Mouse (Mus musculus): ENCODE measurements around the gene Phf11c. TPM values are rescaled to one million over a fixed set of nuclear protein-coding genes. Genes with fewer than 3 reads are reported as not detected.
"Not testable (repeated sequence)": the region's sequence is repeated elsewhere in the genome, so short reads cannot be mapped to it uniquely, and the experiment has no call there.

Gene Phf11c
- polyA plus RNA-seq, 1 experiment from 2014 or later: 0.63 TPM

GRCm38 (mm10) chr14:59414979-59415378, 19.8 kb upstream of the Phf11c start:
- H3K4me3 ChIP-seq; ATAC-seq (ENCODE audit: insufficient number of reproducible peaks, insufficient read depth, low FRiP score, low TSS enrichment, low read depth); H3K27me3 ChIP-seq; H3K4me1 ChIP-seq; H3K9ac ChIP-seq; H3K27ac ChIP-seq; H3K9me3 ChIP-seq; H3K4me2 ChIP-seq: not testable (repeated sequence)
- WGBS: 95% methylated on average over 2 of the region's 2 CpGs
- H3K36me3 ChIP-seq: peaks cover 20% of the 10 kb centered on the region

- H3K4me1 ChIP-seq: no peaks in the 10 kb centered on the region
- WGBS: 84% methylated on average over 2 of the region's 2 CpGs
- ATAC-seq (ENCODE audit: insufficient number of reproducible peaks, insufficient read depth, low FRiP score, low TSS enrichment, low read depth): no peak
- no peaks in the 10 kb centered on the region for H3K9me3 ChIP-seq
- H3K4me3 ChIP-seq: no peak overlapping the region
- no peak overlapping the region for H3K9ac ChIP-seq
- no peak overlapping the region for H3K4me2 ChIP-seq
- H3K36me3 ChIP-seq: peaks cover 6% of the 10 kb centered on the region; the same call in 1 of the 2 replicates
- H3K27ac ChIP-seq: no peak overlapping the region
- no peaks in the 10 kb centered on the region for H3K27me3 ChIP-seq
Observed at GRCm38 (mm10) chr14:59396999-59397398, 1.8 kb upstream of the Phf11c start.

- H3K4me2 ChIP-seq: not testable (repeated sequence)
- WGBS: 61% methylated on average over 4 of the region's 4 CpGs
Observed at GRCm38 (mm10) chr14:59390181-59390580, 5.0 kb downstream of the Phf11c start.

GRCm38 (mm10) chr14:59389532-59389931, 5.6 kb downstream of the Phf11c start:
- Histone ChIP-seq H3K9me3 (no peaks in the 10 kb centered on the region), H3K4me3 (no peak overlapping the region), H3K4me1 (no peaks in the 10 kb centered on the region), H3K9ac (no peak overlapping the region), H3K27ac (no peak overlapping the region), H3K4me2 (no peak overlapping the region), H3K27me3 (no peaks in the 10 kb centered on the region), H3K36me3 (no peaks in the 10 kb centered on the region)
- 62% methylated on average over 1 of the region's 1 CpGs for WGBS
- no peak for ATAC-seq (ENCODE audit: insufficient number of reproducible peaks, insufficient read depth, low FRiP score, low TSS enrichment, low read depth)

More at GRCm38 (mm10) chr14:59390181-59390580, 5.0 kb downstream of the Phf11c start:
- not testable (repeated sequence) for ATAC-seq (ENCODE audit: insufficient number of reproducible peaks, insufficient read depth, low FRiP score, low TSS enrichment, low read depth); H3K27ac ChIP-seq; H3K4me1 ChIP-seq; H3K9me3 ChIP-seq; H3K9ac ChIP-seq; H3K4me3 ChIP-seq; H3K27me3 ChIP-seq; H3K36me3 ChIP-seq

GRCm38 (mm10) chr14:59370348-59371068, 24.7 kb downstream of the Phf11c start:
- H3K27ac ChIP-seq: no peak overlapping the region
- no peak overlapping the region for H3K4me3 ChIP-seq
- no peak overlapping the region for H3K4me2 ChIP-seq
- no peaks in the 10 kb centered on the region for H3K4me1 ChIP-seq
- no peak for ATAC-seq (ENCODE audit: insufficient number of reproducible peaks, insufficient read depth, low FRiP score, low TSS enrichment, low read depth)
- WGBS: 92% methylated on average over 25 of the region's 25 CpGs
- H3K9ac ChIP-seq: no peak overlapping the region
- H3K27me3 ChIP-seq: no peaks in the 10 kb centered on the region
- no peaks in the 10 kb centered on the region for H3K36me3 ChIP-seq
- no peaks in the 10 kb centered on the region for H3K9me3 ChIP-seq

GRCm38 (mm10) chr14:59366386-59367105, 28.6 kb downstream of the Phf11c start:
- Histone ChIP-seq H3K27ac (no peak overlapping the region), H3K9me3 (no peaks in the 10 kb centered on the region), H3K4me2 (no peak overlapping the region), H3K4me1 (no peaks in the 10 kb centered on the region), H3K4me3 (no peak overlapping the region), H3K36me3 (no peaks in the 10 kb centered on the region), H3K27me3 (no peaks in the 10 kb centered on the region), H3K9ac (no peak overlapping the region)
- no peak for ATAC-seq (ENCODE audit: insufficient number of reproducible peaks, insufficient read depth, low FRiP score, low TSS enrichment, low read depth)
- WGBS: 76% methylated on average over 8 of the region's 8 CpGs

- H3K4me3 ChIP-seq: no peak within 1 kb of the TSS
- 70% methylated on average over 6 of the region's 6 CpGs for WGBS
- H3K9me3 ChIP-seq: no peaks in the 10 kb centered on the region
- H3K4me2 ChIP-seq: no peak within 1 kb of the TSS
- no peak for ATAC-seq (ENCODE audit: insufficient number of reproducible peaks, insufficient read depth, low FRiP score, low TSS enrichment, low read depth)
- H3K36me3 ChIP-seq: no peaks in the 10 kb centered on the region
- no peaks in the 10 kb centered on the region for H3K27me3 ChIP-seq
- 0 out of 2 replicates have a peak within 1 kb of the TSS, but pooled peaks have one; percentile 44 for H3K27ac ChIP-seq
- H3K9ac ChIP-seq: no peak within 1 kb of the TSS
- no peaks in the 10 kb centered on the region for H3K4me1 ChIP-seq
Observed at GRCm38 (mm10) chr14:59365244-59365644, 29.9 kb downstream of the Phf11c start, which contains the start of gene Phf11d. Gene Phf11d, minus strand, starts transcription at chr14:59365470.

GRCm38 (mm10) chr14:59341189-59341588, 54.0 kb downstream of the Phf11c start, which contains the start of gene Phf11b:
Gene Phf11b, minus strand, starts transcription at chr14:59341351.
- ATAC-seq (ENCODE audit: insufficient number of reproducible peaks, insufficient read depth, low FRiP score, low TSS enrichment, low read depth): not testable (repeated sequence)
- 62% methylated on average over 1 of the region's 1 CpGs for WGBS

GRCm38 (mm10) chr14:59339541-59339940, 55.6 kb downstream of the Phf11c start:
- H3K27me3 ChIP-seq: no peaks in the 10 kb centered on the region
- no peaks in the 10 kb centered on the region for H3K36me3 ChIP-seq
- H3K4me1 ChIP-seq: no peaks in the 10 kb centered on the region
- ATAC-seq (ENCODE audit: insufficient number of reproducible peaks, insufficient read depth, low FRiP score, low TSS enrichment, low read depth): no peak
- no peak overlapping the region for H3K4me3 ChIP-seq
- H3K9ac ChIP-seq: no peak overlapping the region
- no peak overlapping the region for H3K4me2 ChIP-seq
- H3K9me3 ChIP-seq: no peaks in the 10 kb centered on the region
- 65% methylated on average over 1 of the region's 1 CpGs for WGBS
- no peak overlapping the region for H3K27ac ChIP-seq

More at GRCm38 (mm10) chr14:59341189-59341588, 54.0 kb downstream of the Phf11c start, which contains the start of gene Phf11b:
- not testable (repeated sequence) for H3K36me3 ChIP-seq, H3K4me1 ChIP-seq, H3K4me3 ChIP-seq, H3K27me3 ChIP-seq, H3K27ac ChIP-seq, H3K9me3 ChIP-seq, H3K9ac ChIP-seq, H3K4me2 ChIP-seq

- not testable (repeated sequence) for H3K4me1 ChIP-seq; H3K27ac ChIP-seq; H3K36me3 ChIP-seq; ATAC-seq (ENCODE audit: insufficient number of reproducible peaks, insufficient read depth, low FRiP score, low TSS enrichment, low read depth); H3K4me2 ChIP-seq; H3K9ac ChIP-seq; H3K4me3 ChIP-seq; H3K27me3 ChIP-seq; H3K9me3 ChIP-seq
- WGBS: 60% methylated on average over 3 of the region's 3 CpGs
Observed at GRCm38 (mm10) chr14:59336056-59336455, 59.1 kb downstream of the Phf11c start.

Measured in embryonic facial prominence, embryonic 13.5 days (tissue).